Mouse (Mus musculus) brain, embryonic 18.5 days (tissue): ENCODE measurements around the gene Gar1.

Experiments used
- DNase-seq: peaks from one replicate; pipeline ENCODE4 v3.0.0-alpha.2; 2012; ENCODE audit warnings: low read depth, low spot score

Gene Gar1

GRCm38 (mm10) chr3:129831035-129831568 lies at the start of gene Gar1:
Gene Gar1, minus strand, starts transcription at chr3:129831396.
- peak; percentile 90 for DNase-seq

GRCm38 (mm10) chr3:129879913-129880312 lies 48.7 kb upstream of the Gar1 start:
- no peak for DNase-seq

- DNase-seq, result no peak
These were observed 48.0 kb upstream of the Gar1 start for GRCm38 (mm10) chr3:129879131-129879757.

GRCm38 (mm10) chr3:129878405-129879021 lies 47.3 kb upstream of the Gar1 start, which contains the start of gene Pla2g12a:
Gene Pla2g12a, plus strand, starts transcription at chr3:129878606.
- peak; percentile 74 for DNase-seq

GRCm38 (mm10) chr3:129877327-129877726 lies 46.1 kb upstream of the Gar1 start:
- DNase-seq, result no peak

- DNase-seq, result no peak
These were observed 32.5 kb upstream of the Gar1 start for GRCm38 (mm10) chr3:129863698-129864097.

- no peak for DNase-seq
These were observed 31.4 kb upstream of the Gar1 start for GRCm38 (mm10) chr3:129862592-129862991.

GRCm38 (mm10) chr3:129846846-129847245 lies 15.7 kb upstream of the Gar1 start:
- no peak for DNase-seq

GRCm38 (mm10) chr3:129845868-129846267 lies 14.7 kb upstream of the Gar1 start:
- DNase-seq, result no peak

GRCm38 (mm10) chr3:129838017-129838416 lies 6.8 kb upstream of the Gar1 start:
- DNase-seq, result no peak

GRCm38 (mm10) chr3:129836965-129837364 lies 5.8 kb upstream of the Gar1 start:
- DNase-seq, result no peak

- DNase-seq, result no peak
These were observed 5.0 kb upstream of the Gar1 start for GRCm38 (mm10) chr3:129836051-129836697.

GRCm38 (mm10) chr3:129835388-129835934 lies 4.3 kb upstream of the Gar1 start, which contains the start of gene Cfi:
Gene Cfi, plus strand, starts transcription at chr3:129835884.
- no peak for DNase-seq

- DNase-seq, result no peak
These were observed 570 bp downstream of the Gar1 start for GRCm38 (mm10) chr3:129830626-129831025.

GRCm38 (mm10) chr3:129827691-129828090 lies 3.5 kb downstream of the Gar1 start:
- DNase-seq, result no peak

GRCm38 (mm10) chr3:129826691-129827090 lies 4.5 kb downstream of the Gar1 start:
- DNase-seq, result no peak

- DNase-seq, result no peak
These were observed 6.3 kb downstream of the Gar1 start for GRCm38 (mm10) chr3:129824891-129825290.

- DNase-seq, result no peak
These were observed 7.0 kb downstream of the Gar1 start for GRCm38 (mm10) chr3:129824146-129824545.

GRCm38 (mm10) chr3:129823293-129823692 lies 7.9 kb downstream of the Gar1 start:
- no peak for DNase-seq

GRCm38 (mm10) chr3:129822206-129822775 lies 8.9 kb downstream of the Gar1 start, which contains the start of gene Rrh:
Gene Rrh, minus strand, starts transcription at chr3:129822587.
- DNase-seq, result no peak

GRCm38 (mm10) chr3:129821736-129822135 lies 9.5 kb downstream of the Gar1 start:
- no peak for DNase-seq

GRCm38 (mm10) chr3:129820847-129821246 lies 10.3 kb downstream of the Gar1 start:
- no peak for DNase-seq
